Mouse (Mus musculus): ENCODE results near the gene Glyatl3.

Glyatl3 gene

DNA sequence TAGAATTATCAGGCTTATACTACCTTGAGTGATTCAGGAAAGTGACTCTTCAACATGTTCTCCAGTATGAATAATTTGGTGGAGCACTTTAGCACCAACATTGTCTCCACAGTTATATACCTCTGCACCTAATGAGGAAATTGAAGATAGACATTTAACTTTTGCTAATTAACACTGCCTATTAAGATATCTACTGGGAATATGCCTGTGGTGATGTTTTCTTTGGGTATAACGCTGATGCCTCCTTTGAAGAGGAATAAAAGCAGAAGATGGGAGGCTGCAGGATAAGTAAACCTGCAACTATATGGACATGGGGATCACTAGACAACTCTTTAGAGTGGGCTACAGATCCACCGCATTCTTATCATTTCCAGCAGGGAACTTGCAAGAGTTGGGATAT, at the start of gene Glyatl3:
Glyatl3 (minus strand) TSS at position 101 of the 400 bp plus-strand sequence.
- DNase-seq (ENCODE audit: low read depth) = no peak

DNA sequence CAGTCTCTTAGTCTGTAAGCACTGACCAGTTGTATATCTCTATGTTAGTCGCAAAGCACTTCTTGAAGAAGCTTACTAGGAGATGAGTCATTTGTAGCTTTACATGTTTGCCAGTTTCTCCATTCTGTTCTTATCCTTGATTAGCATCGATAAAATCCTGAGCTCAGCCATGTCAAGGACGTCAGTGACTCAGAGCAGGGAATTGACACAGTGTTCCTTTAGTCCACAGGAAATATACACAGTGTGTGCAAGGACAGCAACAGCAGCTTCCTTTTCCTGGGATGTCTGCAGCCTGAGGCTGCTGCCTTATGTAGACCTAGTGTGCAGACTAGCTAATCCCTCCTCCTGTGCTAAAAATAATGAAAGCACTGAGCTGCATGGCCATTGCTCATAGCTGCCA, 34.4 kb upstream of the Glyatl3 start:
- no peak for DNase-seq (ENCODE audit: low read depth)

DNA sequence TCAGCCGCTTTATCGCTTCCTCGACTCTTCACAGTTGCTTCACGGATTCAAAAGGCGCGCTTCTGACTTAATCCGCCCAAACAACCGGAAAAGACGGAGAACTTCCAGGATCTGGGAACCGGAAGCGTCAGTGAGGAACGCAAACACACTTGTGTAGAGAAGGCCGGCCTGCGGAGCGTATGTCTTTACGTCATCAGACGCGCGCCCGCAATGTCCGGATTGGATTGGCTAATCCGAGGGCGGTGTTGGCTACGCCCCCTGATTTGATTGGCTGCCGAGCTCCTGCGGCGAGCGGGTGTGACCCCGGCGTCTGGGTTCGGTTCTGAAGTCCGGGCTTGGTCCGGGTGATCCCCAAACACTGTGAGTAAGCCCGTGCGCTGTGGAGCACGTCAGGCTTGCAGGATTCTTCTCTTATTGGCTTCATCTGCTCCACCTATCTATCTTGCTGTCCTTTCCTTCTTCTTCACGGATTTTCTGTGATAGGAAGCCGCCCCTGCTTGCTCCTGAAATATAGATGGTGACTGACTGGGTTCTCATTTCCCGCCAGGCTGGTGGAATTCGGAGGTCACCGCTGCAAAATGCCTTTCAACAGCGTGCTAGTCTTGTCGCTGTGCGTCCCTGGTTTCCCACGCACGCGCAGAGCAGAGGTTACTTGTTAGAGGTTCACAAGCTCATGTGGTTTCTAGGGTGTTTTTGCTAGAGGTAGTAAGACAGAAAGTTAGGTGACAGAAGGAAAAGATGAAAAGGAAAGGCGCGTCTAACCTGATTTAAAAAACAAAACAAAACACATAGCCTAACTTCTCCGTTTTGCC, 20.5 kb upstream of the Glyatl3 start, which contains the start of the genes Mut and Cenpq:
Mut (plus strand) TSS at position 266 of the 812 bp plus-strand sequence.
Cenpq (minus strand) TSS at position 628 of the 812 bp plus-strand sequence.
- peak; percentile 98 for DNase-seq (ENCODE audit: low read depth)

DNA sequence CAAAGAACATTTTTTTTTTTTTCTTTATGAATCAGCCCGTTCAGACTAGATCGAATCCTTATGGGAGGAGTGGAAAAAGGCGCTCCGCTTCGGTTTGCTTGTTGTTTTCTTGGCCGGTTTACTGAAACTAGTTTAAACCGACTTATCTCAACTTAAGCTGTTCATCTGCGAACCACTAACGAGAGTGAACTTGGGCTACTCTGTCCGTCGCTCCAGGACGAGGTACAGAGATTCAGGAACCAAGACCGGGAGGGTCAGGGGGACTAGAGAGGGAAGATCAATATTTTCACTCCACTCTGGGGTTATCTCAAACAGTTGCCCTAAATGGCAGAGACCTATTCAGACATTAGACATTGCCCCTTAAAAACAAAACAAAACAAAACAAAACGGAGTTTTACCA, 19.8 kb upstream of the Glyatl3 start:
- DNase-seq (ENCODE audit: low read depth) = no peak

- no peak for DNase-seq (ENCODE audit: low read depth)
These were observed 1.3 kb upstream of the Glyatl3 start for GRCm38 (mm10) chr17:40915499-40915898.

GRCm38 (mm10) chr17:40904721-40905154, 9.4 kb downstream of the Glyatl3 start:
- no peak for DNase-seq (ENCODE audit: low read depth)

GRCm38 (mm10) chr17:40904056-40904597, 10.0 kb downstream of the Glyatl3 start:
- DNase-seq (ENCODE audit: low read depth) = no peak

DNA sequence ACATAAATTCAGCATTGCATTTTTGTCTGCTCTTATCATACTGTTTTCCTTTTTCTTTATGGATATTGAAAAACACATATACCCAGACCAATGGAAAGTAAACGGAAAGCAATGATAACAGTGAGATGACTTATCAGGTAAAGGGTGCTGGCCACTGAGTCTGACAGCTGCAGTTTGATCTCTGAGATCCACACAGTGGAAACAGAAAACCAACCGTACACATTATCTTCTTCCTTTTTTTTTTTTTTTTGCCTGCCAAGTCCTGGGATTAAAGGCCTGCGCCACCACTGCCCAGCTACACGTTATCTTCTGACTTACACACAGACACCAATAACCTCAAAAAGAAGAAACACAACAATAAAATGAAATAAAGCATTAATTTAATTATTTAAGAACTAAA, 10.8 kb downstream of the Glyatl3 start:
- no peak for DNase-seq (ENCODE audit: low read depth)

DNA sequence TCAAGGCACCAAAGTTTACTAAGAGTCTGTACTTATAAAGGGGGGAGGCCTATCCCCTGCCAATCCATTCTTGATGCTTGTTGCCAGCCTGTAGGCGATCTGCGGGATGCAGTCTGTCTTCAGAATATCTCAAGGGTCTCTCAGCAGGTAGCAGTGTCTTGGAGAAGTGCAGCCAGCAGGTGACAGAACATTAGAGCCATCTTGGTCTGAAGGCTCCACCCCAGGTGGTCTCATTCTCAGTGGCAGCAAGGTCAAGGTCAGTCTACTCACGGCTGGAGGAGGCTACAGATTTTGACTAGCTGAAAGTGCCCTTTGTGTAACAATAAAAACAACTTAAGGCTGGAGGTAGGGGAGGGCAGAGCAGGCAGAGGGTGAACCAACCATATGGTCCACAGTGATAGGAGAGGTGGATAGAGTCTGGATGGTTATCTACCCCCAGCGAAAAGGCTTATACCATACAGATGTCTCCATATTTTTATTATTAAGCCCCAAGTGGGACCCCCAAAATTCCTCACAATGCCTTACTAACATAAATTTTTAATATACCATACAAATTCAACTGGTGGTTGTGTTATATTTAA, 14.3 kb downstream of the Glyatl3 start:
- no peak for DNase-seq (ENCODE audit: low read depth)

GRCm38 (mm10) chr17:40896863-40897262, 17.3 kb downstream of the Glyatl3 start:
- no peak for DNase-seq (ENCODE audit: low read depth)

DNA sequence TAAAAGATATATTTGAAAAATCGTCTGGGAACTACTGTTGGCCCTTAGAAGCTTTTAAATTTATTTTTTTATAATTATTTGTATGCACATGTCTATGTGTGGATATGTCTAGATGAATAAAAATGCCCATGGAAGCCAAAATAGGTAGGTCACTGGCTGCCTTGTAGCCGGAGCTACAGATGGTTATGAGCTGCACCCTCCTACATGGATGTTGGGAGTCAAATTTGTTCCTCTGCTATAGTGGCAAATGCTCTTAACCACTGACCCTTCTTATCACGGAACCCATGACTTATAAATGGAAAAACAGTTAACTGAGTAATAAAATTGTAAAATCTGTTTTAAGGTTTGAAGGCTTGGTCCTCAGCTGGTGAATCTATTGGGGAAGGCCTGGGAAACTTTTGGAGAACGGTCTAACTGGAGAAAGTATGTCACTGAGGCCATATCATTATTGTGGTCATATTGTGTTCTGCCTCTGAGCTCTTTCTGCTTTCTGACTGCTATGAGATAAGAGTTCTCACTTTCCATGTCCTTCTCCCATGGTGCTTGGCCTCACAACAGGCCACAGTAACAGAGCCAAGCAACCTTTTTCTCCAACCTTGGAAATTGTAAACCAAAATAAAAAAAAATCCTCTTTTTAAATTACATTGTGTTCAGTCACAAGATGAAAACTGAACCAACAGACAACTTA, 26.2 kb downstream of the Glyatl3 start:
- no peak for DNase-seq (ENCODE audit: low read depth)

GRCm38 (mm10) chr17:40885155-40885554, 29.0 kb downstream of the Glyatl3 start:
- DNase-seq (ENCODE audit: low read depth) = no peak

DNA sequence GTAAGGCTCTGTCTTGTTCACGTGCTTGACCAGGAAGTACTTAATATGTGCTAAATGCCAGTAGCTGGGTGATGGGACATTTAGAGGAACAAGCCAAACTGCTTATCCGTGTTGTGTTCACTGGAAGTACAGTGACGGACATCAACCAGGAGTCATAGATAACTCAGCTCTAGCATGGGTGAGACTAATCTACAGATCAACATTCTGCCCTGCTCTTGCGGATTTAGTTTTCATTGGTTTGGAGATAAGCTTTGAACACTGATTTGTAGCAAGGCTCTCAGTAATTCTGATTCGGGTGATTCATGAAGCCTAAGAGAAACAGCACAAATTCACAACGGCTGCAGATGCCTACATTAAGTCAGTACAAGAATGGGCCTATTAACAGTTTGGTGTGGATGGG, 32.0 kb downstream of the Glyatl3 start:
- no peak for DNase-seq (ENCODE audit: low read depth)

DNA sequence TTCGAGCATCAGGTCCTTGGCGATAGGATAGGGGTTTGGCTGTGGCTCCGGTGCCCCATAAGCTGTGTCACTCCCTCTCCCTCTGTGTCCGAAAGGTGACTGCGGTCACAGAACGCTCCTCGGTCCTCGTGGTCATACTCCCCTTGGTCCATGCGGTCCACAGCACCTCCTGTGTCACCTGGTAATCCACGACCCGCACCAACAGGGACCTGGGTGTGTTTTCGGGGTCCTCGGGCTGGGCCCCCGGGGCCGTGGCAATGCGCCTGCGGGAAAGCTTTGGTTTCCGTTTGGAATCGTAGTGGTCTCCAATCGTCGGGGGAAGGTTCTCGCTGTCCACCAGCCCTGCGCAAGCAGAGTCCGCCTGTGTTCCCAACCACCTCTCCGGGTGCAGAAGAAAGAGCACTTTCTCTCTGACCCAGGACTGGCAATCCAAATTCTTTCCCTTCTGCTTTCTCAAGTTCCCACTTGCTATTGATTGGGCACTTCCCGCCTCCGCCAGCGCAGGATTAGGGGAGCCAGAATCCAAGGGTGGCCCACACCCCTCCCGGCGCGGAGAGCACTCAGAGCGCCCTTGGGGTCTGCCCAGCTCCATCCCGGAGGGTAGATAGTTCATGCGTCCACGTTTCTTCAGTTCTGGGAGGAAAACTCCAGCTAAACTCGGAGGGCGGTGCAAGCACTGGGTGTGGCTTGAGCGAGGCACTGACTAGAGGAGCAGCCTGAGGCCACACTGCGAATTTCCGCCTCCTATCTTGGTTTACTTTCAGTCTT, 34.0 kb downstream of the Glyatl3 start, which contains the start of gene 9130008F23Rik:
9130008F23Rik (minus strand) TSS at position 636 of the 768 bp plus-strand sequence.
- no peak for DNase-seq (ENCODE audit: low read depth)

GRCm38 (mm10) chr17:40879528-40879923, 34.6 kb downstream of the Glyatl3 start:
- no peak for DNase-seq (ENCODE audit: low read depth)

- DNase-seq (ENCODE audit: low read depth) = no peak
These were observed 36.4 kb downstream of the Glyatl3 start for GRCm38 (mm10) chr17:40877741-40878140.

DNA sequence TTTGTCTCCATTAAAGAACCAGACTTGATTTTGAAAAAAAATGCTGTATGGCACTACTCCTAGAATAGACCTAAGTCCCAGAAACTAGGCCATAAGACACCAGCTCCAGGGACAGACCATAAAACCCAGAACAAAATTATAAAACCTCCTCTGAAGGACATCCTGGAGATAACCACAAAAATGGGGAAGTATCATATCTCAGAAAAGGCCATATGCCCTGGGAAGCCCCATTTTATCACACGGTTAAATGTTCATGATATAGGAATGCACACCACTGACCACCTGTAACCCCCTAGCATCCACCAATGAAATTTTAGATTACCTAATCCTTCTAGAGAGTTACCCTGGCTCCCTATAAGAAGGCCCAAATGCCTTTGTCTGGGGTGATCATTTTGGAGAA, 38.6 kb downstream of the Glyatl3 start:
- DNase-seq (ENCODE audit: low read depth) = no peak

- DNase-seq (ENCODE audit: low read depth) = no peak
These were observed 39.4 kb downstream of the Glyatl3 start for GRCm38 (mm10) chr17:40874701-40875100.

DNA sequence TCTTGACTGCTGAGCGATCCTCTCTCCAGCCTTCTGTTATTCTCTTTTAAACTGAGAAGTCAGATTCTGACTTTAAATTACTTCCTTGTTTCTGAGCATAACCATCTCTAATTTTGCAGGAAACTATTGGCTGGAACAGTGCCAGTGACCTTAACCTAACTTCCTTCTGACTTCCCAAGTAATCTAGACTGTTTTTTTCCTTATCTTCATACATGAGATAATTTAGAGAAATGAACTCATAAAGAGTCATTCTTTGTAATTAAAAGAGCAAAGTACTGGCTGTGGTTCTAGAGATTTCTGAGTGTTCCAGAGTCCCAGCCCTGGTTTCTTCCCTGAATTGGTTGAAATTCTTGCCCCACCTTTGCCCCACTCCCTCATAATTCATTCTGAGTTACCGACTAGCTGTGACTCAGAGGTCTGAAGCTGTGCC, 40.6 kb downstream of the Glyatl3 start:
- no peak for DNase-seq (ENCODE audit: low read depth)

- DNase-seq (ENCODE audit: low read depth) = no peak
These were observed 41.5 kb downstream of the Glyatl3 start for GRCm38 (mm10) chr17:40872626-40873025.

- no peak for DNase-seq (ENCODE audit: low read depth)
These were observed 45.0 kb downstream of the Glyatl3 start for GRCm38 (mm10) chr17:40868952-40869747.

All from fibroblast of lung, adult 2 months (primary cell).